ENCODE assay signal across 8 mouse cellular contexts in genomic region chr1:88562361-88562760, GRCm38 (mm10). TPM values are rescaled to one million over a fixed set of nuclear protein-coding genes. Genes with fewer than 3 reads are reported as not detected.
DNase-seq lines count a peak whose midpoint lies in the region; ATAC-seq and TF ChIP-seq lines count a peak whose summit lies in the region.

No protein-coding gene starts in this region.

- no peaks in the 10 kb centered on the region for H3K4me1 ChIP-seq in MEL (ENCODE audit: control insufficient read depth in 1 of 2, insufficient read depth in 2 of 2, low read length in 2 of 2)
- H3K4me1 ChIP-seq in forebrain, embryonic 15.5 days: no peaks in the 10 kb centered on the region
- peaks cover 13% of the 10 kb centered on the region for H3K4me1 ChIP-seq in lung, embryonic 14.5 days (ENCODE audit: insufficient read depth)

- no peak overlapping the region for H3K27ac ChIP-seq in MEL (ENCODE audit: control insufficient read depth, low read depth, low read length)
- H3K27ac ChIP-seq in forebrain, embryonic 15.5 days (replicated peaks): no peak overlapping the region
- H3K27ac ChIP-seq in layer of hippocampus, adult 2 months: no peak overlapping the region
- H3K27ac ChIP-seq in lung, embryonic 14.5 days (ENCODE audit: low read depth): no peak overlapping the region

- H3K36me3 ChIP-seq in MEL (ENCODE audit: control insufficient read depth in 1 of 2, insufficient read depth in 2 of 2, low read length in 2 of 2): no peaks in the 10 kb centered on the region
- H3K36me3 ChIP-seq in forebrain, embryonic 15.5 days: no peaks in the 10 kb centered on the region
- no peaks in the 10 kb centered on the region for H3K36me3 ChIP-seq in lung, embryonic 14.5 days (ENCODE audit: insufficient read depth)

- H3K9me3 ChIP-seq in MEL (replicated peaks; ENCODE audit: insufficient read depth, low read length): no peaks in the 10 kb centered on the region
- no peaks in the 10 kb centered on the region for H3K9me3 ChIP-seq in forebrain, embryonic 15.5 days
- no peaks in the 10 kb centered on the region for H3K9me3 ChIP-seq in lung, embryonic 14.5 days (ENCODE audit: low read depth, low read length)

- peak; percentile 61 for TF ChIP-seq RAD21 in MEL (IDR thresholded peaks at IDR 0.05; ENCODE audit: low read depth, low read length)

- WGBS in forebrain, embryonic 15.5 days: 21% methylated on average over 3 of the region's 3 CpGs
- WGBS in lung, embryonic 14.5 days: 34% methylated on average over 3 of the region's 3 CpGs

- H3K27me3 ChIP-seq in MEL (ENCODE audit: control insufficient read depth in 1 of 2, insufficient read depth in 2 of 2, low read length in 2 of 2): no peaks in the 10 kb centered on the region
- no peaks in the 10 kb centered on the region for H3K27me3 ChIP-seq in forebrain, embryonic 15.5 days
- H3K27me3 ChIP-seq in lung, embryonic 14.5 days (ENCODE audit: insufficient read depth, low read length): no peaks in the 10 kb centered on the region

- TF ChIP-seq CTCF in MEL (IDR thresholded peaks at IDR 0.05 in 2 of 3, conservative IDR thresholded peaks at IDR 0.05 in 1 of 3; ENCODE audit: control insufficient read depth in 1 of 3, insufficient read depth in 1 of 3, low read depth in 2 of 3, low read length in 3 of 3, poor library complexity in 1 of 3, severe bottlenecking in 1 of 3): peak; percentile 63 to 80 (median 69)
- TF ChIP-seq CTCF in layer of hippocampus, adult 2 months (conservative IDR thresholded peaks at IDR 0.05): peak; percentile 96
- TF ChIP-seq CTCF in lung, embryonic 14.5 days (IDR thresholded peaks at IDR 0.05; ENCODE audit: low read depth): peak; percentile 95

- no peak overlapping the region for H3K9ac ChIP-seq in MEL (ENCODE audit: control insufficient read depth, low read depth, low read length, poor library complexity, severe bottlenecking)
- no peak overlapping the region for H3K9ac ChIP-seq in forebrain, embryonic 15.5 days (replicated peaks)
- H3K9ac ChIP-seq in lung, embryonic 14.5 days: no peak overlapping the region

- no peak overlapping the region for H3K4me3 ChIP-seq in MEL (ENCODE audit: control insufficient read depth in 1 of 2, insufficient read depth in 1 of 2, low read depth in 2 of 2, low read length in 2 of 2)
- no peak overlapping the region for H3K4me3 ChIP-seq in forebrain, embryonic 15.5 days
- no peak overlapping the region for H3K4me3 ChIP-seq in layer of hippocampus, adult 2 months
- H3K4me3 ChIP-seq in lung, embryonic 14.5 days (ENCODE audit: low read depth, low read length): no peak overlapping the region

- TF ChIP-seq POLR2A in MEL (IDR thresholded peaks at IDR 0.05; ENCODE audit: control insufficient read depth in 1 of 2, insufficient read depth in 1 of 2, low read depth in 1 of 2, low read length in 2 of 2, poor library complexity in 1 of 2): no peak

- peak; percentile 28 for DNase-seq in MEL (ENCODE audit: low read depth, low spot score)
- DNase-seq in c-Kit-positive CD71-positive TER-119-negative erythroid progenitor cells, embryonic 14.5 days (ENCODE audit: low read depth): peak; percentile 43
- DNase-seq in heart, postnatal 4 days: peak; percentile 94
- DNase-seq in layer of hippocampus, adult 2 months (ENCODE audit: low spot score in 2 of 2): peak; percentile 67 to 86
- peak; percentile 87 for DNase-seq in lung, embryonic 14.5 days
- DNase-seq in retina, postnatal 7 days (ENCODE audit: low read depth, low spot score): peak; percentile 28
- DNase-seq in thymus, postnatal 4 days: peak; percentile 97

- H3K4me2 ChIP-seq in forebrain, embryonic 15.5 days (replicated peaks): no peak overlapping the region
- H3K4me2 ChIP-seq in lung, embryonic 14.5 days: no peak overlapping the region

- peak; percentile 57; the same call in 1 of the 2 replicates for ATAC-seq in forebrain, embryonic 15.5 days (replicated peaks)
- ATAC-seq in lung, embryonic 14.5 days (ENCODE audit: insufficient read depth): peak; percentile 22; the same call in 1 of the 2 replicates

- no peak for TF ChIP-seq EP300 in MEL (IDR thresholded peaks at IDR 0.05; ENCODE audit: low read depth in 1 of 2, low read length in 2 of 2)

- H3K79me2 ChIP-seq in MEL (ENCODE audit: control insufficient read depth, insufficient read depth, low read length, poor library complexity): no peaks in the 10 kb centered on the region

TF ChIP-seq in MEL, 35 proteins besides CTCF, POLR2A, EP300 and RAD21:
- no peak for TF ChIP-seq USF1 (IDR thresholded peaks at IDR 0.05; ENCODE audit: low read depth, low read length)
- TF ChIP-seq HCFC1 (IDR thresholded peaks at IDR 0.05; ENCODE audit: low read depth, low read length): no peak
- peak; percentile 73 for TF ChIP-seq ZC3H11A (IDR thresholded peaks at IDR 0.05; ENCODE audit: low read depth, low read length)
- TF ChIP-seq NRF1 (IDR thresholded peaks at IDR 0.05; ENCODE audit: insufficient read depth, low read depth, low read length, poor library complexity, severe bottlenecking): no peak
- TF ChIP-seq CHD2 (IDR thresholded peaks at IDR 0.05; ENCODE audit: low read length): no peak
- TF ChIP-seq MAZ (IDR thresholded peaks at IDR 0.05; ENCODE audit: low read depth, low read length): no peak
- TF ChIP-seq UBTF (IDR thresholded peaks at IDR 0.05; ENCODE audit: borderline replicate concordance, insufficient read depth, low read depth, low read length): no peak
- no peak for TF ChIP-seq TCF12 (IDR thresholded peaks at IDR 0.05; ENCODE audit: low read depth, low read length)
- TF ChIP-seq MAX (IDR thresholded peaks at IDR 0.05; ENCODE audit: low read length): no peak
- no peak for TF ChIP-seq ZNF384 (IDR thresholded peaks at IDR 0.05; ENCODE audit: low read depth, low read length)
- TF ChIP-seq BHLHE40 (IDR thresholded peaks at IDR 0.05; ENCODE audit: borderline replicate concordance, low read depth, low read length): no peak
- no peak for TF ChIP-seq TBP (IDR thresholded peaks at IDR 0.05; ENCODE audit: low read depth, low read length)
- TF ChIP-seq SMC3 (IDR thresholded peaks at IDR 0.05; ENCODE audit: low read depth, low read length): peak; percentile 79
TF ChIP-seq in MEL: peak in this region for 2.

RNA-seq across cellular contexts. Expression of gene Glrp1, which starts 52.5 kb away (rescaled TPM):
- not detected in 2 replicates for total RNA-seq in MEL (2012; rRNA removed)
- polyA plus RNA-seq in MEL (2012; ENCODE audit: insufficient read depth in 1 of 2, insufficient read length in 2 of 2, low read depth in 1 of 2, low replicate concordance in 2 of 2, missing spikeins in 1 of 2): not detected
- polyA plus RNA-seq in forebrain, embryonic 15.5 days (2015; fragmentation: Nextera tagmentation; extraction: Ambion mirVana): not detected in 2 replicates
- total RNA-seq in heart, postnatal 4 days (2021): not detected
- total RNA-seq in layer of hippocampus, adult 2 months (2021): not detected
- 0.27 and 0.38 TPM in 2 replicates for polyA plus RNA-seq in lung, embryonic 14.5 days (2014; fragmentation: Nextera tagmentation; extraction: Ambion mirVana)

Comparison
In these comparisons a context has a peak if more than half of its experiments do, and no peak if none do; other contexts are left out.
1. DNase-seq: peak in every context shown above with its lines; median percentile 97 in thymus, postnatal 4 days; 94 in heart, postnatal 4 days; 87 in lung, embryonic 14.5 days; 76 in layer of hippocampus, adult 2 months; 43 in c-Kit-positive CD71-positive TER-119-negative erythroid progenitor cells, embryonic 14.5 days; 28 in MEL; 28 in retina, postnatal 7 days.